Mouse (Mus musculus) heart, embryonic 16.5 days (tissue): ENCODE data around the gene Ppp1r16b. TPM values are rescaled to one million over a fixed set of nuclear protein-coding genes. Genes with fewer than 3 reads are reported as not detected.

ENCODE experiments used
- ATAC-seq: fragments of 200-750 bp; cut with Nextera tagmentation; replicated peaks from 2 replicates; pipeline ENCODE4 v1.8.0; 2017; ENCODE audit warnings: moderate number of reproducible peaks; ENCODE audit not compliant: insufficient read depth, low FRiP score; ENCODE audit errors: extremely low read depth
- H3K27ac ChIP-seq: fragments of 300-500 bp; sonication (generic); 2 replicates; pipeline ENCODE4 v1.5.1; 2014; ENCODE audit warnings: mild to moderate bottlenecking, low read length, control low read depth, moderate library complexity
- H3K27me3 ChIP-seq: fragments of 300-500 bp; sonication (generic); 2 replicates; pipeline ENCODE4 v1.6.1; 2014; ENCODE audit warnings: low read length, mixed read lengths; ENCODE audit not compliant: control insufficient read depth, insufficient read depth
- H3K36me3 ChIP-seq: fragments of 300-500 bp; sonication (generic); 2 replicates; pipeline ENCODE4 v1.6.1; 2014; ENCODE audit not compliant: control insufficient read depth, insufficient read depth
- H3K4me1 ChIP-seq: fragments of 300-500 bp; sonication (generic); 2 replicates; pipeline ENCODE4 v1.6.1; 2014; ENCODE audit warnings: low read length, mixed read lengths; ENCODE audit not compliant: control insufficient read depth, insufficient read depth
- H3K4me2 ChIP-seq: fragments of 300-500 bp; sonication (generic); 2 replicates; pipeline ENCODE4 v1.6.1; 2014; ENCODE audit warnings: low read depth, mild to moderate bottlenecking, control low read depth, low read length
- H3K4me3 ChIP-seq: fragments of 300-500 bp; sonication (generic); 2 replicates; pipeline ENCODE4 v1.5.1; 2014; ENCODE audit warnings: mild to moderate bottlenecking, control low read depth, low read length
- H3K9ac ChIP-seq: fragments of 300-500 bp; sonication (generic); 2 replicates; pipeline ENCODE4 v1.6.1; 2014; ENCODE audit warnings: low read length, control low read depth
- H3K9me3 ChIP-seq: fragments of 300-500 bp; sonication (generic); replicated peaks from 2 replicates; pipeline ENCODE4 v1.6.1; 2016; ENCODE audit warnings: low read length; ENCODE audit not compliant: control insufficient read depth
- WGBS: fragments of 180-500 bp; shearing (Covaris S2); extraction: QIAGEN DNeasy Blood & Tissue Kit; methylation state at CpG from one replicate; pipeline ENCODE4 v1.1.7; 2014; 5-methylcytosine and 5-hydroxymethylcytosine counted together
- polyA plus RNA-seq: library from polyadenylated mRNA; unstranded; fragments of >200 nt; fragmentation: Nextera tagmentation; extraction: Ambion mirVana; gene quantifications from 2 replicates; pipeline ENCODE4 v1.2.1, GENCODE M21; 2015

Gene Ppp1r16b
- polyA plus RNA-seq, 1 experiment from 2014 or later, result 8.2 TPM

DNA sequence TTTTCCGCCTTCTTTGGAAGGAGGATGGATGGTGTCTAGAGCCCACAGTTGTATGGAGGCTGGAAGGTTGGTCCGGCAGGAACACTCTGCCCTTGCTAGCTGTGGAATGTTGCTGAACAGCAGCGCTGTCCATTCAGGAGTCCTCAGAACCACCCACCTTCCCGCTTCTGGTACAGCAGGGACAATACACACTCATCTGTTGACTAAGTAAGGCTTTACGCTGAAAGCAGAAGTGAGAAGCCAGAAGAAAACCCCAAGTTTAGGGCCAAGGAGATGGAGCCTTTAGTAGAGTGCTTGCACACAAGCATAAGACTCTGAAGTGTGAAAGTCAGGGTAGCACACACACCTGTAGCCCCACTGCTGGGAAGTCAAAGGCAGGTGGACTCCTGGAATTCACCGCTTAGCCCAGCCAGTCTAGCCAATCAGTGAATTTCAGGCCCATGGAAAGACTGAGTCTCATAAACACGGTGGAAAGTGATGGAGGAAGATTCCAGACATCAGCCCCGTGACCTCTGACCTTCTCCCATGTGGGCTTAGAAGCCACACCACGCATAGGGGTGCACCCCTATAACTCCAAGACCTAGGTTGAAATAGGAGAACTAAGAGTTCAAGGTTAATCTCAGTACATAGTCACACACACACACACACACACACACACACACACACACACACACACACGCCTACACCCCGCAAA lies 17.3 kb downstream of the Ppp1r16b start:
- Histone ChIP-seq H3K9ac (no peak overlapping the region), H3K36me3 (no peaks in the 10 kb centered on the region), H3K4me2 (no peak overlapping the region), H3K9me3 (no peaks in the 10 kb centered on the region), H3K4me1 (no peaks in the 10 kb centered on the region), H3K27me3 (no peaks in the 10 kb centered on the region), H3K27ac (no peak overlapping the region), H3K4me3 (no peak overlapping the region)
- ATAC-seq, result no peak
- WGBS, result 54% methylated on average over 11 of the region's 11 CpGs

- Histone ChIP-seq H3K27ac (peak overlapping the region; percentile 33), H3K27me3 (no peaks in the 10 kb centered on the region), H3K4me2 (no peak overlapping the region), H3K4me1 (no peaks in the 10 kb centered on the region), H3K4me3 (no peak overlapping the region), H3K36me3 (no peaks in the 10 kb centered on the region), H3K9ac (no peak overlapping the region), H3K9me3 (no peaks in the 10 kb centered on the region)
- 26% methylated on average over 4 of the region's 4 CpGs for WGBS
- 0 out of 2 replicates have a peak, but pooled peaks have one; percentile 12 for ATAC-seq
Measured at GRCm38 (mm10) chr2:158683038-158683413, 17.8 kb downstream of the Ppp1r16b start.

GRCm38 (mm10) chr2:158684247-158684843 lies 19.1 kb downstream of the Ppp1r16b start:
- no peak overlapping the region for H3K27ac ChIP-seq
- H3K4me2 ChIP-seq, result no peak overlapping the region
- no peaks in the 10 kb centered on the region for H3K36me3 ChIP-seq
- H3K4me3 ChIP-seq, result no peak overlapping the region
- H3K27me3 ChIP-seq, result no peaks in the 10 kb centered on the region
- H3K9me3 ChIP-seq, result no peaks in the 10 kb centered on the region
- H3K9ac ChIP-seq, result no peak overlapping the region
- 53% methylated on average over 9 of the region's 9 CpGs for WGBS
- H3K4me1 ChIP-seq, result peaks cover 9% of the 10 kb centered on the region
- no peak for ATAC-seq

DNA sequence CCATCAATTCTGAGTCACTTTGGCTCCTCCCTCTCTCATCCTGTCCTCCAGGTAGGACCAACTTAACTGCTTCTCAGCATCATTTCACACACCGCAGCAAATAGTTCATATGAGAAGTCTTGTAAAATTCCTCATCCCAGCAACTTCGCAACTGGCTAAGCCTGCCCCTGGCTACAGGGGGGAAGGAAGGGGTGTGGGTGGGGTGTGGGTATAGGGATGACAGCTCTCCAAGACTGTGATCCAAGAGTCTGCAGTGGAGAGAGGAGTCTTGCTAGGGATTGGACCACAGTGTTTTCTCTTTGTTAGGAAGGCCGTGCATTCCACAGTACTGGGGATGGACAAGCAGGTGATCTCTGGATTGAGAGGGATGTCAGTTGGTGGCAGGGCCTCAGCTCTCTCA lies 19.7 kb downstream of the Ppp1r16b start:
- no peaks in the 10 kb centered on the region for H3K36me3 ChIP-seq
- ATAC-seq, result no peak
- 80% methylated on average over 3 of the region's 3 CpGs for WGBS
- H3K4me1 ChIP-seq, result peaks cover 15% of the 10 kb centered on the region
- H3K27me3 ChIP-seq, result no peaks in the 10 kb centered on the region
- H3K9ac ChIP-seq, result no peak overlapping the region
- H3K4me3 ChIP-seq, result no peak overlapping the region
- no peak overlapping the region for H3K27ac ChIP-seq
- no peaks in the 10 kb centered on the region for H3K9me3 ChIP-seq
- H3K4me2 ChIP-seq, result no peak overlapping the region

DNA sequence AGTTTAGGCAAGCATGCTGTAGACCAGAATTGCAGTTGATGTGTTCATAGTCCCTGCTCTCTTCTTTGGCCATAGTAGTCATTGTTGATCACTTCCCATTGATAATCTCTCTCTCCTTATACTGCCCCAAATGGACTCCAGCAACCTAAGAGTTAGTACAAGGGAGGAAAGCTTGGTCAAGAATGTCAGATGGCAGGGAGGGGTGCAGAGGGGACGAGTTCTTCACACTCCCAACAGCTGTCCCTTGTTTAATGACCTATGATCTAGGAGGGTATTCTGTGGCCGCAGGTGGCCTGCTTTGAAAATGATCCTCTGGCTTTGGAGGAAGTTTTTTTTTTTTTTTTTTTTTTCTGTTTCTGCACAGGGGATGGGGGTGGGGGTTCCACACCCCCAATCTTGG lies 21.2 kb downstream of the Ppp1r16b start:
- Histone ChIP-seq H3K4me3 (no peak overlapping the region), H3K27ac (no peak overlapping the region), H3K9me3 (no peaks in the 10 kb centered on the region), H3K9ac (no peak overlapping the region), H3K36me3 (no peaks in the 10 kb centered on the region), H3K27me3 (no peaks in the 10 kb centered on the region), H3K4me2 (no peak overlapping the region), H3K4me1 (peaks cover 16% of the 10 kb centered on the region)
- 60% methylated on average over 2 of the region's 2 CpGs for WGBS
- ATAC-seq, result no peak

DNA sequence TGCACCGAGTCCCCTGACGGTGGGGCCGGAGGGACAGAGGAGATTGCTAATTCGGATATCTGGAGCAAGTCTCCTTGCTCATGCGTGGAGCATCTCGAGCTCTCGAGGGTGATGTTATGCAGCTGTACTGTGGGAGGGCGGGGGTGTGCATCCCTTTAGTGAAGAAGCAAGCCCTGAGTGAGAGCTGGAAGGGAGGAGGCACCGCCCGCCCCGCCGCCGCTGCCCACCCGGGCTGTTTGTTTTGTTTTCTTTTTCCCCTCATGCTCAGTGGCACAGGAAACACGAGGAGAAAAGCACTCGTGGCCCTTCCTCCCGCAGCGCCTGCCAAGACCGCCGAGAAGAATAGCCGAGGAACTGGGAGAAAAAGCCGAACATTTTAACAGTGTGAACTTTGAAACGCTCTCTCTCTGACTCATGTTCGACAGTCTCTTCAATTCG lies 22.6 kb downstream of the Ppp1r16b start:
- 40% methylated on average over 25 of the region's 25 CpGs for WGBS
- Histone ChIP-seq H3K4me3 (peak overlapping the region; percentile 15; the same call in 1 of the 2 replicates), H3K9me3 (no peaks in the 10 kb centered on the region), H3K36me3 (no peaks in the 10 kb centered on the region), H3K27ac (peak overlapping the region; percentile 74), H3K4me1 (peaks cover 16% of the 10 kb centered on the region), H3K27me3 (no peaks in the 10 kb centered on the region), H3K9ac (no peak overlapping the region), H3K4me2 (peak overlapping the region; percentile 42)
- ATAC-seq, result no peak; the same call in 1 of the 2 replicates

- Histone ChIP-seq H3K27ac (peak overlapping the region; percentile 74), H3K4me3 (no peak overlapping the region), H3K4me2 (no peak overlapping the region), H3K9me3 (no peaks in the 10 kb centered on the region), H3K36me3 (no peaks in the 10 kb centered on the region), H3K4me1 (peaks cover 16% of the 10 kb centered on the region), H3K27me3 (no peaks in the 10 kb centered on the region), H3K9ac (no peak overlapping the region)
- 76% methylated on average over 5 of the region's 5 CpGs for WGBS
- no peak for ATAC-seq
Measured at GRCm38 (mm10) chr2:158689060-158689459, 23.9 kb downstream of the Ppp1r16b start.

- Histone ChIP-seq H3K9ac (0 out of 2 replicates have a peak overlapping the region, but pooled peaks have one; percentile 23), H3K4me1 (peaks cover 16% of the 10 kb centered on the region), H3K27ac (peak overlapping the region; percentile 74), H3K4me3 (no peak overlapping the region), H3K27me3 (no peaks in the 10 kb centered on the region), H3K9me3 (no peaks in the 10 kb centered on the region), H3K36me3 (no peaks in the 10 kb centered on the region), H3K4me2 (no peak overlapping the region)
- peak; percentile 15; the same call in 1 of the 2 replicates for ATAC-seq
- WGBS, result 34% methylated on average over 7 of the region's 7 CpGs
Measured at GRCm38 (mm10) chr2:158689640-158690039, 24.4 kb downstream of the Ppp1r16b start.

GRCm38 (mm10) chr2:158690116-158690515 lies 24.9 kb downstream of the Ppp1r16b start:
- no peak overlapping the region for H3K4me2 ChIP-seq

More at GRCm38 (mm10) chr2:158690116-158690515, 24.9 kb downstream of the Ppp1r16b start:
- Histone ChIP-seq H3K4me1 (peaks cover 16% of the 10 kb centered on the region), H3K4me3 (no peak overlapping the region), H3K36me3 (no peaks in the 10 kb centered on the region), H3K9ac (no peak overlapping the region), H3K9me3 (no peaks in the 10 kb centered on the region), H3K27me3 (no peaks in the 10 kb centered on the region), H3K27ac (no peak overlapping the region)
- WGBS, result 54% methylated on average over 8 of the region's 8 CpGs
- no peak for ATAC-seq
